Mouse (Mus musculus) liver, postnatal 0 days (tissue): ENCODE data around the gene Zfp143. TPM values are rescaled to one million over a fixed set of nuclear protein-coding genes. Genes with fewer than 3 reads are reported as not detected.

Experiments
- ATAC-seq: fragments of 200-750 bp; cut with Nextera tagmentation; 2 replicates; pipeline ENCODE4 v1.8.0; 2017; ENCODE audit warnings: mild to moderate bottlenecking, moderate library complexity
- DNase-seq: peaks from one replicate; pipeline ENCODE4 v3.0.0-alpha.2; 2016
- H3K27ac ChIP-seq: fragments of 300-500 bp; sonication (generic); 2 replicates; pipeline ENCODE4 v1.5.1; 2014; ENCODE audit warnings: antibody characterized with exemption, moderate library complexity, mild to moderate bottlenecking, low read depth
- H3K27me3 ChIP-seq: fragments of 300-500 bp; sonication (generic); 2 replicates; pipeline ENCODE4 v1.6.1; 2014; ENCODE audit warnings: low read length, control low read depth, mixed read lengths; ENCODE audit not compliant: insufficient read depth
- H3K36me3 ChIP-seq: fragments of 300-500 bp; sonication (generic); replicated peaks from 2 replicates; pipeline ENCODE4 v1.6.1; 2014; ENCODE audit warnings: mild to moderate bottlenecking, control low read depth, low read length, moderate library complexity, mixed read lengths; ENCODE audit not compliant: insufficient read depth
- H3K4me1 ChIP-seq: fragments of 300-500 bp; sonication (generic); 2 replicates; pipeline ENCODE4 v1.6.1; 2014; ENCODE audit warnings: antibody characterized with exemption, mild to moderate bottlenecking, control low read depth; ENCODE audit not compliant: insufficient read depth
- H3K4me2 ChIP-seq: fragments of 300-500 bp; sonication (generic); 2 replicates; pipeline ENCODE4 v1.6.1; 2014; ENCODE audit warnings: low read depth, mild to moderate bottlenecking, low read length, moderate library complexity, mixed read lengths
- H3K4me3 ChIP-seq: fragments of 300-500 bp; sonication (generic); 2 replicates; pipeline ENCODE4 v1.5.1; 2014; ENCODE audit warnings: low read depth, low read length
- H3K9ac ChIP-seq: fragments of 300-500 bp; sonication (generic); replicated peaks from 2 replicates; pipeline ENCODE4 v1.6.1; 2014; ENCODE audit warnings: mild to moderate bottlenecking, moderate library complexity
- H3K9me3 ChIP-seq: fragments of 300-500 bp; sonication (generic); 2 replicates; pipeline ENCODE4 v1.6.1; 2016; ENCODE audit warnings: mild to moderate bottlenecking, control low read depth, low read length, mixed read lengths
- CTCF ChIP-seq: sonication (generic); IDR thresholded peaks from 2 replicates; pipeline ENCODE4 v1.5.1; 2016; ENCODE audit warnings: antibody characterized with exemption, low read depth
- EP300 ChIP-seq: IDR thresholded peaks from 2 replicates; pipeline ENCODE4 v1.6.1; 2016; ENCODE audit warnings: antibody characterized with exemption, low read depth, mild to moderate bottlenecking
- WGBS: fragments of 180-500 bp; shearing (Covaris S2); extraction: QIAGEN DNeasy Blood & Tissue Kit; methylation state at CpG from one replicate; pipeline ENCODE4 v1.1.7; 2014; ENCODE audit not compliant: insufficient replicate concordance; 5-methylcytosine and 5-hydroxymethylcytosine counted together
- polyA plus RNA-seq: library from polyadenylated mRNA; unstranded; fragments of >200 nt; fragmentation: Nextera tagmentation; extraction: Ambion mirVana; gene quantifications from 2 replicates; pipeline ENCODE4 v1.2.1, GENCODE M21; 2015

The Zfp143 gene
- polyA plus RNA-seq, 1 experiment from 2014 or later: 5.2 TPM

DNA sequence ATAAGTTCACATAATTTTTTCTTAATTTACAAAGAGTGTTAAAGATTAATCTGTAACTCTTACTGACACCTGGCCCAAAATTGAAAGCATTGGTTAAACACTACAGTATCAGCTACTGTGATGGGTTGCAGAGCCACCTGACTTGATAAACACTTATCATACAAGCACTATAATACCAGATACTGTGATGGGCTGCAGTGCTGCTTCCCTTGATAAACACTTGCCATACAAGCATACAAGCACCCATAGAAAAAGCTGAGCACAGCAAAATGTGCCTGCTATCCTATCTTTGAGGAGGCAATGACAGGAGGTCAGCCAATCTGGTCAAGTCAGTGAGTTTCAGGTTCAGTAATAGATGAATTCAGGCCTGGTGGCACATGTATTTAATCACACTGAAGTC lies 24.2 kb downstream of the Zfp143 start:
- no peak overlapping the region for H3K4me3 ChIP-seq
- TF ChIP-seq EP300 (no peak), CTCF (no peak)
- ATAC-seq: no peak

DNA sequence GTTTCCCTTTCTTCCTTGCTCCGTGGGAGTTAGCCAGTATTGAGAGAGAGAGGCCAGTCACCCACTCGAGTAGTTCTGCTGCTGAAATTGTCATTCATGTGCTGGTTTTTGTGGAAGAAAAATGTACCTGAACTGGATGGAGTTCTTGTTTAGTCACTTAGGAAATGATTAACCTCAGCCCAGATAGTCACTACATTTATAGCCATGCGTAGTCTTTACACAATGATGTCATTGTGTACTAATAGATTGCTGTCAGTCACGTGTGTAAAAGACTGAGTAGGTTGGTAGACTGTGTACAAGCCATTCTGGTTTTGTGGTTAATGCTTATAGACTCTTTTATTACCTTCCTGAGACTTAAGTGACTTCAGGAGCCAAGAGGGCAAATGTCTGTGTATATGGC lies 26.9 kb downstream of the Zfp143 start:
- ATAC-seq (peak; percentile 97), DNase-seq (no peak)
- Histone ChIP-seq H3K9me3 (peaks cover 3% of the 10 kb centered on the region; the same call in 1 of the 2 replicates), H3K27me3 (no peaks in the 10 kb centered on the region), H3K4me1 (no peaks in the 10 kb centered on the region), H3K27ac (peak overlapping the region; percentile 77), H3K4me3 (no peak overlapping the region), H3K4me2 (no peak overlapping the region), H3K36me3 (peaks cover 63% of the 10 kb centered on the region), H3K9ac (no peak overlapping the region)
- TF ChIP-seq CTCF (no peak), EP300 (no peak)
- 64% methylated on average over 4 of the region's 4 CpGs for WGBS

More for the DNA sequence above, 24.2 kb downstream of the Zfp143 start:
- H3K36me3 ChIP-seq: peaks cover 72% of the 10 kb centered on the region
- no peaks in the 10 kb centered on the region for H3K27me3 ChIP-seq
- no peak overlapping the region for H3K4me2 ChIP-seq
- no peaks in the 10 kb centered on the region for H3K4me1 ChIP-seq
- H3K27ac ChIP-seq: no peak overlapping the region
- no peak overlapping the region for H3K9ac ChIP-seq
- no peak for DNase-seq
- H3K9me3 ChIP-seq: peaks cover 3% of the 10 kb centered on the region; the same call in 1 of the 2 replicates

DNA sequence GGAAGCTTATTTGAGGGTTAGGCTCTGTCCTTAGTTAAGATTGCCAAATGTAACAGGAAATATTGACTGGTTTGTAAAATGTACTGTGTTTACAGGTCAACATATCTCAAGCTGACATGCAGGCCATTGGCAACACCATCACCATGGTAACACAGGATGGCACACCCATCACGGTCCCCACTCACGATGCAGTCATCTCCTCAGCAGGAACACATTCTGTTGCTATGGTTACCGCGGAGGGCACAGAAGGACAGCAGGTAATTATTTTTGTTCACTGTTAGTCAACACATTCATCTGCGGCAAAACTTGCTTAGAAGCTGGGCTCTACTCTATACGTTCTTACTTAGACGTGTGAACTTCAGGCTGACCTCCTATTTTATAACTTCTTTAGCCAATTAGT lies 30.7 kb downstream of the Zfp143 start:
- DNase-seq (no peak), ATAC-seq (no peak)
- no peak overlapping the region for H3K4me2 ChIP-seq
- no peak overlapping the region for H3K4me3 ChIP-seq
- 85% methylated on average over 7 of the region's 7 CpGs for WGBS
- H3K27ac ChIP-seq: no peak overlapping the region
- no peak overlapping the region for H3K9ac ChIP-seq
- no peaks in the 10 kb centered on the region for H3K27me3 ChIP-seq
- no peaks in the 10 kb centered on the region for H3K9me3 ChIP-seq
- H3K4me1 ChIP-seq: no peaks in the 10 kb centered on the region
- TF ChIP-seq EP300 (no peak), CTCF (no peak)
- peaks cover 52% of the 10 kb centered on the region for H3K36me3 ChIP-seq

DNA sequence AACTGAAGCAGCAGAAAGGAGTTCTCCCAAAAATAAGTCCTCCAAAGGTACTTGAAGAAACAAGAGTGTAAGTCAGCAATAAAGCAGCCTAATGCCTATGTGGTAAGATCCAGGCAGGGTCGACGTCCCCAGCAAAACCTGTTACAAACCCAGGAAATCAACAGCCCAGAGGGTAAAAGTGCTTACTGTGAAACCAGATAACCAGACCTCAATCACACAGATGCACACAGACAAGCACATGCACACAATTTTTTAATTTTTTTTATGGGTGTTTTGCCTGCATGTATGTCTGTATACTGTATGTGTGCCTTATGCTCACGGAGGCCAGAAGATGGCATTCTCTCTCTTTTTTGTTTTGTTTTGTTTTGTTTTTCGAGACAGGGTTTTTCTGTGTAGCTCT lies 35.3 kb downstream of the Zfp143 start:
- Histone ChIP-seq H3K27ac (no peak overlapping the region), H3K27me3 (no peaks in the 10 kb centered on the region), H3K36me3 (peaks cover 35% of the 10 kb centered on the region)

DNA sequence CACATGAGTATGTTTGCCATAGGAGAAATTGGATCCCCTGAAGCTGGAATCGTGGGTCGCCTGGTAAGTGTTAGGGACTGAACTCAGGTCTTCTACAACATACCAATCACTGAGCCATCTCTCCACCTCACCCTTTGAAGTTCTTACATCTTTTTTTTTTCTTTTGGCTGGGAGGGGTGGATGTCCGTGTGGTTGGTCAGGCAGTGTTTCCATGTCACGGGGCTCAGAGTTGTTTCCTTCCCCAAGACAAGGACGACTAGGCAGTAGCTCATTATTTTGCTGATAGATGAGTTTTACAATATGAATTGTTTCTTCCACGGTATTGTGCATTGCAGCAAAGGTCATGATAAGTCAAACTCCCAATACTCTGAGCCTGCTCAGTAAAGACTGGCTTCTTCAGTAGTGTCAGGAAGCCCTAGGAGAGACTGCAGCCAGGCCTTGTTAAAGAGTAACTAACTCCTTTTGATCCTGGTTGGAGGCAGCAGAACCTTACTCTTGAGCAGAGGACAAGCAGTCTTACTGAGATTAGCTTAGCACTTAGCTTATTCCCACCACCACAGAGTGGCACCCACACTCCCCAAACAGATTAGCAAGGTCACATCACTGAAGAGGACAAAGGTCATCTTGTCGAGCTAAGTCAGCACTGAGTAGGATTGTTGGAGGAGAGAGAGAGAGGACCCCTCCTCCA lies 36.2 kb downstream of the Zfp143 start:
- H3K4me3 ChIP-seq: no peak overlapping the region
- peaks cover 7% of the 10 kb centered on the region; the same call in 1 of the 2 replicates for H3K4me1 ChIP-seq
- no peak for TF ChIP-seq EP300
- TF ChIP-seq CTCF: no peak
- peaks cover 27% of the 10 kb centered on the region for H3K36me3 ChIP-seq
- ATAC-seq: peak; percentile 40; the same call in 1 of the 2 replicates
- DNase-seq: no peak
- no peaks in the 10 kb centered on the region for H3K9me3 ChIP-seq
- no peak overlapping the region; the same call in 1 of the 2 replicates for H3K9ac ChIP-seq
- no peaks in the 10 kb centered on the region for H3K27me3 ChIP-seq
- WGBS: 49% methylated on average over 7 of the region's 7 CpGs
- H3K4me2 ChIP-seq: 0 out of 2 replicates have a peak overlapping the region, but pooled peaks have one; percentile 6
- peak overlapping the region; percentile 48; the same call in 1 of the 2 replicates for H3K27ac ChIP-seq

More for the DNA sequence above, 35.3 kb downstream of the Zfp143 start:
- H3K4me3 ChIP-seq: no peak overlapping the region
- DNase-seq (no peak), ATAC-seq (0 out of 2 replicates have a peak, but pooled peaks have one; percentile 8)
- TF ChIP-seq CTCF: 0 out of 2 replicates have a peak, but pooled peaks have one; percentile 14
- no peak for TF ChIP-seq EP300
- 55% methylated on average over 4 of the region's 4 CpGs for WGBS
- no peaks in the 10 kb centered on the region for H3K9me3 ChIP-seq
- peaks cover 7% of the 10 kb centered on the region; the same call in 1 of the 2 replicates for H3K4me1 ChIP-seq
- H3K4me2 ChIP-seq: no peak overlapping the region
- H3K9ac ChIP-seq: no peak overlapping the region

DNA sequence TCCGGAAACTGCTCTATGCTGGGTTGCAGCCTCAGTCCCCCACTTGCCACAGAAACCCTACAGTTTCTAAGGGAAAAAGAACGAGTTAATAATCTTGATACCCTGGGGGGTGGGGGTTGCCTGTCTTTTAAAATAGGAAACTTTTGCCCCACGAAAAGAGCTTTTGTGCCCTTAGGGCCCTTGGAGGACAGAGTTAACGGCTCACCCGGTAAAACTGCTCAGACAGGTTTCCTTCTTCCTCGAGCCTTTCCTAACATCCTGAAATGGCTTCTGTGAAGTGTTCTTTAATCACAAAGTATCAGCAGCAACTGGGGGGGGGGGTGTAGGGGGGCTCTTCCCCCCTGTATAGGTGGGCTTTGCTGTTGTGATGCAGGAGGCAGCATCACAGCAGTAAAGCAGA lies 39.8 kb downstream of the Zfp143 start:
- H3K36me3 ChIP-seq: no peaks in the 10 kb centered on the region; the same call in 1 of the 2 replicates
- ATAC-seq: no peak
- no peak overlapping the region for H3K4me3 ChIP-seq
- no peak for DNase-seq
- H3K27me3 ChIP-seq: no peaks in the 10 kb centered on the region
- H3K4me1 ChIP-seq: peaks cover 7% of the 10 kb centered on the region; the same call in 1 of the 2 replicates
- no peak overlapping the region for H3K27ac ChIP-seq
- WGBS: 61% methylated on average over 6 of the region's 6 CpGs
- H3K9me3 ChIP-seq: no peaks in the 10 kb centered on the region
- no peak overlapping the region for H3K4me2 ChIP-seq
- H3K9ac ChIP-seq: no peak overlapping the region
- TF ChIP-seq CTCF (no peak), EP300 (no peak)
